Comparison of ENCODE assay signal across 8 mouse cellular contexts in genomic region chr13:64824856-64825255, GRCm38 (mm10).
DNase-seq lines count a peak whose midpoint lies in the region; ATAC-seq lines count a peak whose summit lies in the region.
"Not testable (repeated sequence)": the region's sequence is repeated elsewhere in the genome, so short reads cannot be mapped to it uniquely, and the experiment has no call there.

No protein-coding gene starts in this region.

- in situ Hi-C loops in ES-E14 (cut with MboI; ENCODE audit: low sequenced_read_pairs in 2 of 2, unreplicated experiment in 2 of 2): not testable (repeated sequence)

- not testable (repeated sequence) for H3K4me1 ChIP-seq in ES-E14 (ENCODE audit: control insufficient read depth in 2 of 2, insufficient read depth in 2 of 2, low read length in 2 of 2, poor library complexity in 1 of 2); embryonic facial prominence, embryonic 14.5 days (ENCODE audit: control insufficient read depth, insufficient read depth, low read length); midbrain, embryonic 11.5 days (ENCODE audit: control insufficient read depth, insufficient read depth, low read length)

- not testable (repeated sequence) for H3K36me3 ChIP-seq in ES-E14 (ENCODE audit: control insufficient read depth, insufficient read depth, low read length, poor library complexity, severe bottlenecking); embryonic facial prominence, embryonic 14.5 days (ENCODE audit: control insufficient read depth, insufficient read depth, low read length); midbrain, embryonic 11.5 days (ENCODE audit: control insufficient read depth, insufficient read depth, low read length)

- not testable (repeated sequence) for ATAC-seq in embryonic facial prominence, embryonic 14.5 days (ENCODE audit: low read depth); midbrain, embryonic 11.5 days (ENCODE audit: low FRiP score)

- WGBS in embryonic facial prominence, embryonic 14.5 days: 55% methylated on average over 5 of the region's 5 CpGs
- WGBS in midbrain, embryonic 11.5 days: 52% methylated on average over 5 of the region's 5 CpGs

- H3K4me2 ChIP-seq in embryonic facial prominence, embryonic 14.5 days (ENCODE audit: low read depth, low read length); midbrain, embryonic 11.5 days: not testable (repeated sequence)

- DNase-seq in 416B (ENCODE audit: low read depth): peak; percentile 72
- DNase-seq in ES-E14 (ENCODE audit: low read depth, low spot score): peak; percentile 83
- peak; percentile 49 for DNase-seq in adrenal gland, postnatal 10 days
- peak; percentile 42 for DNase-seq in c-Kit-positive CD71-positive TER-119-positive erythroid progenitor cells, embryonic 14.5 days (ENCODE audit: low spot score)
- peak; percentile 2 for DNase-seq in embryonic facial prominence, embryonic 14.5 days (ENCODE audit: low spot score)
- DNase-seq in kidney, postnatal 10 days: peak; percentile 5
- DNase-seq in midbrain, embryonic 11.5 days (ENCODE audit: low spot score, missing footprints): peak; percentile 82
- DNase-seq in urinary bladder, postnatal 14 days (ENCODE audit: low spot score): peak; percentile 30

- H3K27me3 ChIP-seq in embryonic facial prominence, embryonic 14.5 days (replicated peaks; ENCODE audit: control insufficient read depth, insufficient read depth, low read length); midbrain, embryonic 11.5 days (ENCODE audit: control insufficient read depth, insufficient read depth, low read length): not testable (repeated sequence)

- not testable (repeated sequence) for H3K4me3 ChIP-seq in ES-E14 (ENCODE audit: insufficient read depth in 1 of 2, low read depth in 1 of 2, low read length in 2 of 2, poor library complexity in 1 of 2, severe bottlenecking in 1 of 2); embryonic facial prominence, embryonic 14.5 days (ENCODE audit: low read depth, low read length); midbrain, embryonic 11.5 days (ENCODE audit: low read depth, low read length)

- not testable (repeated sequence) for H3K9me3 ChIP-seq in ES-E14 (ENCODE audit: control insufficient read depth, insufficient read depth, low read depth, low read length); embryonic facial prominence, embryonic 14.5 days (ENCODE audit: control insufficient read depth, low read length); midbrain, embryonic 11.5 days (ENCODE audit: control insufficient read depth, low read length)

- not testable (repeated sequence) for H3K27ac ChIP-seq in ES-E14 (ENCODE audit: insufficient read depth, low read depth, low read length, poor library complexity, severe bottlenecking); embryonic facial prominence, embryonic 14.5 days (replicated peaks; ENCODE audit: low read depth, low read length); midbrain, embryonic 11.5 days (ENCODE audit: low read depth, low read length)

- not testable (repeated sequence) for H3K9ac ChIP-seq in ES-E14 (ENCODE audit: insufficient read depth, low read depth, low read length, poor library complexity, severe bottlenecking); embryonic facial prominence, embryonic 14.5 days (ENCODE audit: low read depth, low read length); midbrain, embryonic 11.5 days (ENCODE audit: low read length)

Comparison
In these comparisons a context has a peak if more than half of its experiments do, and no peak if none do; other contexts are left out.
1. DNase-seq: peak in every context shown above with its lines; median percentile 83 in ES-E14; 82 in midbrain, embryonic 11.5 days; 72 in 416B; 49 in adrenal gland, postnatal 10 days; 42 in c-Kit-positive CD71-positive TER-119-positive erythroid progenitor cells, embryonic 14.5 days; 30 in urinary bladder, postnatal 14 days; 5 in kidney, postnatal 10 days; 2 in embryonic facial prominence, embryonic 14.5 days.